Mouse (Mus musculus): ENCODE data around the gene Pirt.

The Pirt gene

DNA sequence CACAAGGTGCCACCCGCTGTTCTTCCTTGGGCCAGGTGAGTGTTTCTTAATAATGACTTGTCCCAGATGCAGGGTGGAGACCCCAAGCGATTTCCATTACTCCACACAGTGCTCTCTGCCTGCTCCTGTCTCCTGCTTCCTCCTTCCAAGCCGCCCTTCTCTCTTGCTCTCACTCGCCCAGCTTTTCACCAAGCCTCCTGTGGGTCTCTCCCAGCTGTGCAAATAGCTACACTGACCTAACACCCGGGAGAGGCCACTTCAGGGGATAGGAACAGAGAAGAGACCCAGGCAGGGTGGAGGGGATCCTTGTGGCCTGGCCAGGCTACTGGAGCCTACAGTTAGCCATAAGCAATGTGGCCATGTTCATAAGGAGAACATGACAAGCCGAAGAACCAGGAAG, 35.1 kb downstream of the Pirt start:
- no peak for DNase-seq

DNA sequence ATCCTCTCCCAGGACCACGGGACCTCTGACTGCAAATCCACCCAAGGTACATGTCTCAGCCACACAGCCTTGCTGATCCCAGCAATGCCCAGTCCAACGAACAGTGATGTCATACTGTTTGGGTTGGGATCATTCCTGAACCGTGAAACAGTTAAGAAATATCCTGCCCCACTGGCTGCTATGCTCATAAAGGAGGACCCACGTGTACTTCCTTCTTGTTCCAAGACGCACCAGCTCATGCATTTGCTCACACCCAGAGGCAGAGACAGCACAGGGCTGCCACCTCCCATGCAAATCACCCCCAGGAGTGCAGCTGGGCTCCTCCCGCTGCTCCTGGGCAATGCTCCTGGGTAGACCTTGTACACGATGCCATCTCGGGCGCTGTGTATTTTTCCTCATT, 44.5 kb downstream of the Pirt start, which contains the start of gene Tmem238l:
Gene Tmem238l (plus strand): TSS at position 336 of the 400 bp plus-strand sequence.
- no peak for DNase-seq

DNA sequence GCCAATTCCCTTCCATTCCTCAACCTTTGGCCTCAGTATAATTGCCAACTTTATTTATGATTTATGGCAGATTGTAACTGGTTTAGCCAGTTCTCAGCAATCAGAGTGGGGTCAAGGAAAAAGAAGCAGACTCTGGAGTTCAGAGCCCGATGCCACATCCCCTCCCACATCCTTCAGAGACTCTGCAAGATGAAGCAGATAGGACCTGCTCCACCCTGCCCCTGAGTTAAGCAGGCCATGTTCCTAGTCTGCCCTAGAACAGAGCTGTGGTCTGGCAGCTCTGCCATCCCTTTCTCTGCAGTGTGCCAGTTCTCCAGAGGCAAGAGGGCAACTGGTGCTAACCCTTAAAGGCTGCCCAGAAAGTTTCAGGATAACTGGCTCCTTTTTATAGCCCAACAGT, 49.0 kb downstream of the Pirt start:
- no peak for DNase-seq

DNA sequence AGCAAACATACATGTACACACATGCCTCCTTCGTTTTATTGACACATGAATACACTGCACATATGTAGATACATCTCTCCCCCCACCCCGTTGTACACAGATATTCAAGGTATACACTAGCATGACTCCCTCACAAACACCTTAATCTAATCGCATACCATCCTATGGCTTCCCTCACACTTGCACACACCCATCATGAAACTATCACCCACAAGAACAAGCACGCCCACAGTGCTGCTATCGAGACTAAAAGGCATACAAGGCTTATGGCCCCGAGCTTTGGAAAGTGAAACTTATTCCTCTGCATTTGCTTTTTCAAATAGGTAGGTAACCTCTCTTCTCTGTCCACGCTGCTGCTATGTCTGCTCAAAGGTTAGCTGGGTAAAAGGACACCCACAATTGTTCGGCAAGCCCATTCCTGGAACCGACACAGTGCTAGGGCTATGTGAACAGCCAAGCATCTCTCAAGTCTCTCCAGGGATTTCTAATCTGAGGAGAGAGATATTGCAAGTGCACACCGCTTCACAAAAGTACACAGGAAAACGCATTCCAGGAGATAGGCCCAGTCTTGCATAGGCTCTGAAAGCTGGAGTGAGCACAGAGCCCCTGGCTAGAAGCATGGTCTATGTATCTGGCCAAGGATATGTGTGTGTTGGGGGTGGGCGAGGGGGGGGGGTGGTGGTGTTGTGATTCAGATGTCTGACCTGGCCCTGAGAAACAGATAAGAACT, 49.8 kb downstream of the Pirt start:
- no peak for DNase-seq

DNA sequence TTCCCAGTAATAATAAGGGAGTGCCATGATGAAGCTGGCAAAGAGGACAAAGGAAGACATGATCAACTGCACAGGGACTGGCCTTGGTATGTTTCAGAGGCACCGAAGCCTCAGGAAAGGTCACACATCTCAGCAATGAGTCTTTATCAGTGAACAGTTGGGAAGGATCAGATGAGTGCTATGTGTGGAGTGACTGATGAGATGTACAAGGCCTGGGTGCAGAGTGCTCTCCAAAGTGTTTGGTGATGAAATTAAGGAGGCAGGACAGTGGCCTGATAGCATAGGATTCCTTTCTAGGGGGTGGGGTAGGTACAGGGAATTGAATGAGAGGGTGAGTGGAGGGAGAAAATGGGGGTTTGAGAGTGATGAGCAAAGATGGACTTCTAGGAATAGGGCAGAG, 51.7 kb downstream of the Pirt start:
- no peak for DNase-seq

DNA sequence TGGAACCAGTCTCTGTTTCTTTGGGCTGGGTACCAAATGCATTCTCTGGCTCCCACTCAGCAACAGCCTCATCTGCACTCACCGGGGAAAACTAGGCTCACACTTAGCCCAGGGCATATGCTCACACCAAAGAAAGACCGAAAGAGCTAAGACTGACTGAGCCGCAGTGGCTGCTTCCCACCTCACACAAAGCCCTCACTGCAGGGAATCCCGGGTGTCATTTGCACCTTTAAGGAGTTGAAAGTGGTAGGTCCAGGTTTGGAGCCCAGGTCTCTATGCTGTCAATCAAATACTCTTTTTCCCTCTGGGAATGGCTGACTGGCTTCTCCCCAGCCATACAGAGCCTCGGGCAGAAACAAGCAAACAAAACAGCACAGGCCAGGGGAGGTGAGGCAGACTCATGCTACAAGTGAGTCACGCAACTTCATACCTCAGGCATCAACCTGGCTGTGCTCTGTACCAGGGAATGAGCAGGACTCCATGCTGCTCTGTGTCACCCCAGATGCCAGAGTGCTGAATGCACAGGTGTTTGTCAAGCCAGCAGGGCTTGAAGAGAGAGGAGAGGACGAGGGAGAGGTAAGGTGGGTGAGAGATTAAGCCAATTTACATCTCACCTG, 54.8 kb downstream of the Pirt start:
- DNase-seq = no peak

DNA sequence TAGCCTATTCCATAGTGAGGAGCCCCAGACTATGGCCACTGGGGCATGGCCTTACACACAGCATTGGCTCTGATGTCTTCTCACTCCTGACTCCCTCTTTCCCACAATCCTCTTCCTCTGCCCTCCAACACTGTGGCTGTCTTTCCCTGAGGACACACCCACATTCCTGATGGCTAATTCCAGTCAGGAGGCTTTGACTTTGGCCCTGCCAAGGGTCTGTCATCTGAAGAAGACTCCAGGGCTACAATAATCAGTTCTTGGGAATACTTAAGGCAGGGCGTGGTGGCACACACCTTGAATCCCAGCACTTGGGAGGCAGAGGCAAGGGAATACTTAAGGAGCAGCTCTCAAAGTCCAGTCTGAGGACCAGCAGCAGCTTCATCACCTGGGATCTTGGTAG, 56.8 kb downstream of the Pirt start:
- no peak for DNase-seq

DNA sequence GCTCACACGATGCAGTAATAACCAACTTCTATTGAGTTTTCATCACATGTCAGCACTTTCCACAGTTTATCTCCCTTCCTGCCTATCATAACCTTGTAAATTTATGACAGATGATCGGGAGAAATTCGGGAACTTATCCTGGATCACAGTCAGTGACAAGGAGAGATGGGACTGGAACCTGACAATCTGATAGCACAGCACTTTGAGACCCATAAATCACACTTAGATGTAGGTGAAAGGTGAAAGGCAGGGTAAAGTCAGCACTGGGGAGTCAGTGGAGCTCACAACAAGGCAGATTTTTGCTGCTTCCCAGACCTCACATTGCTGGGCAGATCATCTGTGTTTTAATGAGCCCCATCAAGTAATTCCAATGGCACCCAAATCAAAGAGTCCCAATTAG, 61.7 kb downstream of the Pirt start:
- DNase-seq = no peak

DNA sequence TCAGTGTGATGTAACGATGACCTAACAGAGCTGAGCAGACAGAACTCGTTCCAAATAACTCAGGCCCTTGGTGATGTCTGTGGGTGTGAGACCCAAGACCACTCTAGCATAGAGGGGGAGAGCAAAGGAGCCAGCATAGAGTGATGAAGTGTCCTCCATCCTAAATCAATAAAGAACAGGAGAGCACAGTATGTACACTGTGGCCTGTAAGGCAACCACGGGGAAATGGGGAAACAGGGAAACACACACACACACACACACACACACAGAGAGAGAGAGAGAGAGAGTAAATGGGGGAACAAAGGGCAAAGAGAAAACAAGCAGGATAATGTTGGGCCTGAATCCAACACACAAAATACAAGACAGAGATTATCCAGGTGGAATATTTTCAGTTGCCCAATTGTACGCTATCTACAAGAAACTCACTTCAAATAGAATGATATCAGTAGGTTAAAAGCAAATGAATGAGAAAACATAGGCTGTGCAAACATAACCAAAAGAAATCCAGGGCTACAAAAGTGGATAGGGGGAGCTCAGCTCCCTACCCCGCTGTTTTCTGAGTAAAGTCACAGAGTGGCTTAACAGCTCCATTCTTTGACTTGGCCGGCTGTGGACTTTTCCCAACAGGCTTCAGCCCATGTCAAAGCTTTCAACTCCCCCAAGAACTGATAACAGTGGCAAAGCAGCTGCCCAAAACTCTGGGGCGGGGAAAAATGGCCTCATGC, 64.0 kb downstream of the Pirt start:
- no peak for DNase-seq
